Mouse (Mus musculus): ENCODE measurements around the gene Duoxa1.

- no peak for TF ChIP-seq CTCF (IDR thresholded peaks at IDR 0.05; ENCODE audit: low read depth, low read length)
- TF ChIP-seq POLR2A (IDR thresholded peaks at IDR 0.05; ENCODE audit: borderline replicate concordance, low read depth, low read length), result no peak
Observed at GRCm38 (mm10) chr2:122278769-122279168, 34.8 kb downstream of the Duoxa1 start.

Data from bone marrow macrophage, adult 2 months (primary cell).